Mouse (Mus musculus): ENCODE data around the gene Kdm4b. TPM values are rescaled to one million over a fixed set of nuclear protein-coding genes. Genes with fewer than 3 reads are reported as not detected.

Kdm4b gene
- polyA plus RNA-seq, 1 experiment from 2014 or later, result 63.4 TPM

DNA sequence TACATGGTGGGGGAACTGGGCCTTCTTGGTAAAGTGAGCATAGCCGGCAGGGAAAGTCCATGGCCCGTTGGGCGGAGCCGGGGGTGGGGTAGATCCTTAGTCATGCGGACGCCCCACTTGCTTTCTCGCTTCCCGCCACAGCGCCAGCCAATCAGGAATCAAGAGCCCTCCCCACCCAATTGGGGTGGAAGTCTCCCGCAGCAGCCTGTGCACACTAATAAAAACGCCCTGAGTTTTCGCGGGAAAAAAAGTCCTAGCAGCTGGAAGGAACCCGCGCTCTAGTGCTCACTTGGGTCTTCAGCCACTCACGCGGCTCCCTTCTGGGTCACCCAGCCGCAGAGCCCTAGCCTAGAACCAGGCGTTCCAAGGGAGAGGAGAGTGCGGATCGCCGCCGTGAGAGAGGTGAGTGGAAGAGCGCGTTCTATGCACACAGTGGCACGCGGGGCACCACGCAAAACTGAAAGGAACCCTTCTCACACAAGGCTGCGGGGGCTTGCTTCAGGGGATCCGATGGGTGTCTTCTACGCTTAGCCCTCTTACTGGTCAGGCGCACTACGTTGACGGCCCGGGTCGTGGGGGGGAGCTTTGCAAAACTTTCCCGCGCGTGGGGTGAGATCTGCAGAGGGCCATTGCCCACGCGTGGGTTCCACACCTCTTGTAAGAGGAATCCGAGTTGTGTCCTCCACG, 22.6 kb upstream of the Kdm4b start, which contains the start of gene Uhrf1:
TSS of gene Uhrf1 (plus strand) at position 162 of the 687 bp plus-strand sequence.
- Histone ChIP-seq H3K9ac (peak within 1 kb of the TSS; percentile 85), H3K27me3 (no peaks in the 10 kb centered on the region), H3K9me3 (no peaks in the 10 kb centered on the region), H3K4me2 (peak within 1 kb of the TSS; percentile 96), H3K36me3 (replicated peaks) (peaks cover 32% of the 10 kb centered on the region), H3K27ac (peak within 1 kb of the TSS; percentile 91), H3K4me1 (peaks cover 48% of the 10 kb centered on the region), H3K4me3 (replicated peaks) (peak within 1 kb of the TSS; percentile 85)
- WGBS, result under 1% methylated on average over 43 of the region's 43 CpGs
- peak; percentile 82 for ATAC-seq (ENCODE audit: low FRiP score)

DNA sequence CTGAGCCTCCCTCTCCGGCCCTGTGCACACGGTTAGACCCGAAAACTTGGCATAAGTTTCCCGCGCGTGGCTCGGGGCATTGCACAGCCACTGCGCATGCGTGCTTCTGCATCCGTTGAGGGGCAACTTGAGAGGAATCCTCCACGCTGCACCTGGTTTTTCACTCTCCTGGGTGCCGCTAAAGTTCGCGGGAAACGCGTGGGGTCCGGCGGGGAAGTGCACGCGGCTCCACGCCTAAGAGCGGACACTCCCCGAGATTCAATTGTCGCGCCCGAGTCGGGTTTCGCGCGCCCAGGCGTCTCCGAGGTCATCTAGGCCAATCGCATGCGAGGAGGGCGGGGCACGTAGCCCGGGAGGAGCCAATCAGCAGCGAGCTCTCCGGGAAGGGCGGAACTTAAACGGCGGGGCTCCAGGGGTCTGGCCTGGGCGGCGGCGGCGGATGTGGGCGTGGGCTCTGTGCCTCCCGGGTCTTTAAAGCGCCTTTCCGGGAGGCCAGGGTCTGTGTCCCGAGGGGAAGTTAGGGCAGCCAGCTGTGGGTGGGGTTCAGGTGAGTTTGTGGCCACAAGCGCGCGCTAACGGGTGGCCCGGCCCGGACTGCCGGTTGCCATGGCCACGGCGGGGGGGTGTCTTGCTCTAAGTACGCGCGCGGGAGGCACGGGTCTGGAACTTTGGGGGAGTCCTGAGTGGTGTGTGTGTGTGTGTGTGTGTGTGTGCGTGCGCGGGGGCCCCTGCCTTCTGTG, 21.8 kb upstream of the Kdm4b start:
- peak overlapping the region; percentile 91 for H3K27ac ChIP-seq
- peak; percentile 95 for ATAC-seq (ENCODE audit: low FRiP score)
- peak overlapping the region; percentile 85 for H3K9ac ChIP-seq
- WGBS, result under 1% methylated on average over 68 of the region's 68 CpGs
- no peaks in the 10 kb centered on the region for H3K9me3 ChIP-seq
- H3K27me3 ChIP-seq, result no peaks in the 10 kb centered on the region
- peak overlapping the region; percentile 85 for H3K4me3 ChIP-seq (replicated peaks)
- H3K4me2 ChIP-seq, result peak overlapping the region; percentile 96
- peaks cover 39% of the 10 kb centered on the region for H3K36me3 ChIP-seq (replicated peaks)
- H3K4me1 ChIP-seq, result peaks cover 54% of the 10 kb centered on the region

DNA sequence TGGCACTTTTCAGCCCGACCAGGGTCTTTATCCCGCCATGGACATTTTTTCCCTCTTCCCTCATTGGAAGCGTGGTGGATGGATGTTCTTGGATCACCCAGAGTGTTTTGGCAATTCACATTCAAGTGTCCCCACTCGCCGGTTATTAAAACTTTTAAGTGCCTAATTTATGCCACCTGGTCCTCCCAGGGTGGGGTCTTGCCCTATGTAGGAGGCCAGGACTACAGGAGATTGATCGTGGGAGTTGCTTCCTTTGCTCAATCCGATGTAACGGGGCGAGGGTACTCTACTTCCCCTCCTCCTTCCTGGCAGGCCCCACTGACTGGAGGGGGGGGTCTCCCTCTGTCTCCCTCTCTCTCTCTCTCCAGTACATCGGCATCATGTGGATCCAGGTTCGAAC, 21.1 kb upstream of the Kdm4b start:
- peaks cover 54% of the 10 kb centered on the region for H3K4me1 ChIP-seq
- ATAC-seq (ENCODE audit: low FRiP score), result no peak
- H3K27ac ChIP-seq, result 0 out of 2 replicates have a peak overlapping the region, but pooled peaks have one; percentile 19
- peak overlapping the region; percentile 85 for H3K4me3 ChIP-seq (replicated peaks)
- H3K9ac ChIP-seq, result peak overlapping the region; percentile 85
- peak overlapping the region; percentile 96 for H3K4me2 ChIP-seq
- peaks cover 46% of the 10 kb centered on the region for H3K36me3 ChIP-seq (replicated peaks)
- no peaks in the 10 kb centered on the region for H3K9me3 ChIP-seq
- 16% methylated on average over 11 of the region's 11 CpGs for WGBS
- no peaks in the 10 kb centered on the region for H3K27me3 ChIP-seq

DNA sequence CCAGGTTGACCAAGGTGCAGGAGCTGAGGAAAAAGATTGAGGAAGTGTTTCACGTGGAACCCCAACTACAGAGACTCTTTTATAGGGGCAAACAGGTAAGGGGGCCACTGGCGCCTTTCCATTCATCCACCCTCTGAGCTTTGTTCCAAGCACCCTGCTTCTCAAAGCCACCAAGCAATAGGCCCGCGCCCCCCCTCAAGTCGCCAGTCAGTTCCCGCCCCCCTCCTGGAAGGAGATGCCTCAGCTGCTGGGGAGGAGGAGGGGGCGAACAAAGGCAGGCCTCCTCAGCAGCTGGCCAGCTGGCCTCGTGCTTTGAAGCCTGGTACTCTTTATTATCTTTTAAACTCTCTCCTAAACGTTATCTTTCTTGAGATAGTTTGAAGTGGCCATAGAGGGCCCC, 20.7 kb upstream of the Kdm4b start:
- Histone ChIP-seq H3K27ac (0 out of 2 replicates have a peak overlapping the region, but pooled peaks have one; percentile 5), H3K27me3 (no peaks in the 10 kb centered on the region), H3K4me3 (replicated peaks) (peak overlapping the region; percentile 85), H3K9me3 (no peaks in the 10 kb centered on the region), H3K4me1 (peaks cover 54% of the 10 kb centered on the region), H3K36me3 (replicated peaks) (peaks cover 50% of the 10 kb centered on the region), H3K9ac (peak overlapping the region; percentile 85), H3K4me2 (peak overlapping the region; percentile 96)
- 32% methylated on average over 8 of the region's 9 CpGs for WGBS
- no peak for ATAC-seq (ENCODE audit: low FRiP score)

DNA sequence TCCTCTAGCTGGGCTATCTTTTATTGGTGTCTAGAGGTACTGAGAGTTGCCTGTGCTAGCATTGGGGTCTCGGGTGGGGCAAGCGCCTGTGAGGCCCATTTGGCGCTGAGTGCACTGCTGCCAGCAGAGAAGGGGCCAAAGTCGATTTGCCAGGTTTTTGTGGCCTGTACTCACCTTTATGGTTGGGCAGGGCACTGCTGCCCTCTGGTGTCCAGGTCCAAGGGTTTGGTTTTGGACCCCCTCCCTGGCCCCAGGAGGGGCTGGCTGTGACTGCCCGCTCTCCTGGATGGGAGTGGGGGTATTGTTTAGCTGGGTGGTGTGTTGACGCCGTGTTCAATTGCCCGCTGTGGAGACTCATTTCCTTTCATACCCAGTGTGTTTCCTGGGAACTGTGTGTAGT, 20.0 kb upstream of the Kdm4b start:
- Histone ChIP-seq H3K27ac (0 out of 2 replicates have a peak overlapping the region, but pooled peaks have one; percentile 5), H3K36me3 (replicated peaks) (peaks cover 57% of the 10 kb centered on the region), H3K4me1 (peaks cover 54% of the 10 kb centered on the region), H3K4me3 (replicated peaks) (peak overlapping the region; percentile 85), H3K27me3 (no peaks in the 10 kb centered on the region), H3K4me2 (peak overlapping the region; percentile 96), H3K9me3 (no peaks in the 10 kb centered on the region), H3K9ac (peak overlapping the region; percentile 85; the same call in 1 of the 2 replicates)
- ATAC-seq (ENCODE audit: low FRiP score), result no peak
- 59% methylated on average over 8 of the region's 8 CpGs for WGBS

DNA sequence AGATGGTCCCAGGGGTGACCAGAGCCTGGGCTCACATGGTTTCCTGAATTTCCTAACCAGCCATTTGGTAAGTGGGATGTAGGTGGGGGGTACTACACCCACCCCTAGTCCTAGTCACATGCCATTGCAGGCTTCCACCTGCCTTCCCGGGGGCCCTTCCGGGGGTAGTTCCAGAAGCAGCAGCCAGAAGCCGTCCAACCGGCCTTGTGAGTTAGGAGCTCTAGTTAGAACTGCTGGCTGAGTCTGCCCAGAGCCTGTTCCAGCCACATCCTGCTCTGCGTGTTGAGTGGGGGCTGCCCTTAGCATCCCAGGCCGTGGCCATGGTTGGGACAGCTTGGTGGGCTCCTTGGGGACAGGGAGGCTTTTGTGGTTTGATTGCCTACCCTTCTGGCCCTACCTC, 17.8 kb upstream of the Kdm4b start:
- H3K27ac ChIP-seq, result no peak overlapping the region
- no peaks in the 10 kb centered on the region for H3K27me3 ChIP-seq
- no peaks in the 10 kb centered on the region for H3K9me3 ChIP-seq
- H3K36me3 ChIP-seq (replicated peaks), result peaks cover 80% of the 10 kb centered on the region
- H3K4me3 ChIP-seq (replicated peaks), result no peak overlapping the region
- H3K4me1 ChIP-seq, result peaks cover 46% of the 10 kb centered on the region
- WGBS, result 93% methylated on average over 6 of the region's 6 CpGs
- ATAC-seq (ENCODE audit: low FRiP score), result no peak
- H3K4me2 ChIP-seq, result no peak overlapping the region
- peak overlapping the region; percentile 40; the same call in 1 of the 2 replicates for H3K9ac ChIP-seq

DNA sequence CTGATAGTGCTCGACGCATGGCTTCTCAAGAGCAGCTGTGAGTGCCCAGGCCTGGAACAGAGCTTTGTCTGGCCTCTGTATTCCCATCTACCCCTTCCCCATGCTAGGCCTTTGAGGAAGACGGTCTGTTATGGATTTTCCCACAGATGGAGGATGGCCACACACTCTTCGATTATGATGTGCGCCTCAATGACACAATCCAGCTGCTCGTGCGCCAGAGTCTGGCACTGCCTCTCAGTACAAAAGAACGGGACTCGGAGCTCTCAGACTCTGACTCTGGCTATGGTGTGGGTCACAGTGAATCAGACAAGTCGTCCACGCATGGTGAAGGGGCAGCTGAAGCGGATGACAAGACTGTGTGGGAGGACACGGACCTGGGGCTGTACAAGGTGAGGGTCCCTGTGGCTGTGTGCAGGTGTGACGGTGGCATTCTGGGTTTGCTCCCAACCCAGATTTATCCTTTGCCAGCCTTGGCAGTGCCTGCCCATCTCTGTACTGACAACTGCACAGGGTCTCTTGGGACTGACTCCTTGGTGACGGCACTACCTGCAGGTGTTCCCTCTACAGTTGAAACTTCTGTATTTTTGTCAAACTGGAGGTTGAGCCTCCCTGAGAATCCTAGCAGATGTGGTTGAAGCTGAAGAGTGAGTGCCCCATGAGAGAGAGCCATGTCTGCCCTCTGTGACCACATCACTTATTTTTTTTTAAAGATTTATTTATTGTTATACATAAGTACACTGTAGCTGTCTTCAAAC, 16.5 kb upstream of the Kdm4b start:
- H3K9ac ChIP-seq, result no peak overlapping the region
- no peaks in the 10 kb centered on the region for H3K27me3 ChIP-seq
- H3K4me2 ChIP-seq, result no peak overlapping the region
- no peak overlapping the region for H3K27ac ChIP-seq
- no peak overlapping the region for H3K4me3 ChIP-seq (replicated peaks)
- H3K9me3 ChIP-seq, result no peaks in the 10 kb centered on the region
- ATAC-seq (ENCODE audit: low FRiP score), result no peak
- peaks cover 92% of the 10 kb centered on the region for H3K36me3 ChIP-seq (replicated peaks)
- peaks cover 38% of the 10 kb centered on the region for H3K4me1 ChIP-seq
- WGBS, result 92% methylated on average over 15 of the region's 15 CpGs

DNA sequence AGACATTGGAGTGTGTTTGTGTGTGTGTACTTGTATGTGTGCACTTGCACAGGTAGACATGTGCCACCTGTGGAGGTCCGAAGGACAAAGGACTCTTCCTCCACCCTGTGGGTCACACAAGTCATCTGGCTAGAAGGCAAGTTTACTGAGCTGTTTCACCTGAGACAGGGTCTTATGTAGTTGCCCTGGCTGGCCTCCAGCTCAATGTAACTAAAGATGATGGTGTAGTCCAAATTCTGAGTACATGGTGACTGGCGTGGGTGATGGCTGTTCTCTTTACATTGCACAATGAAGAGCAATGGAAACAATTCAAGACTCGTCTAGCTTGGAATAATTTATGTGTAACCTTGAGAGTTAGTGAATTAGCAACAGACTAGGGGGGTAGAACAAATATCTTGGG, 1.4 kb upstream of the Kdm4b start:
- Histone ChIP-seq H3K9me3 (no peaks in the 10 kb centered on the region), H3K27me3 (no peaks in the 10 kb centered on the region), H3K4me2 (no peak overlapping the region), H3K4me3 (replicated peaks) (no peak overlapping the region), H3K4me1 (peaks cover 24% of the 10 kb centered on the region), H3K36me3 (replicated peaks) (peaks cover 38% of the 10 kb centered on the region), H3K9ac (no peak overlapping the region), H3K27ac (peak overlapping the region; percentile 36; the same call in 1 of the 2 replicates)
- ATAC-seq (ENCODE audit: low FRiP score), result no peak
- WGBS, result 63% methylated on average over 3 of the region's 3 CpGs

DNA sequence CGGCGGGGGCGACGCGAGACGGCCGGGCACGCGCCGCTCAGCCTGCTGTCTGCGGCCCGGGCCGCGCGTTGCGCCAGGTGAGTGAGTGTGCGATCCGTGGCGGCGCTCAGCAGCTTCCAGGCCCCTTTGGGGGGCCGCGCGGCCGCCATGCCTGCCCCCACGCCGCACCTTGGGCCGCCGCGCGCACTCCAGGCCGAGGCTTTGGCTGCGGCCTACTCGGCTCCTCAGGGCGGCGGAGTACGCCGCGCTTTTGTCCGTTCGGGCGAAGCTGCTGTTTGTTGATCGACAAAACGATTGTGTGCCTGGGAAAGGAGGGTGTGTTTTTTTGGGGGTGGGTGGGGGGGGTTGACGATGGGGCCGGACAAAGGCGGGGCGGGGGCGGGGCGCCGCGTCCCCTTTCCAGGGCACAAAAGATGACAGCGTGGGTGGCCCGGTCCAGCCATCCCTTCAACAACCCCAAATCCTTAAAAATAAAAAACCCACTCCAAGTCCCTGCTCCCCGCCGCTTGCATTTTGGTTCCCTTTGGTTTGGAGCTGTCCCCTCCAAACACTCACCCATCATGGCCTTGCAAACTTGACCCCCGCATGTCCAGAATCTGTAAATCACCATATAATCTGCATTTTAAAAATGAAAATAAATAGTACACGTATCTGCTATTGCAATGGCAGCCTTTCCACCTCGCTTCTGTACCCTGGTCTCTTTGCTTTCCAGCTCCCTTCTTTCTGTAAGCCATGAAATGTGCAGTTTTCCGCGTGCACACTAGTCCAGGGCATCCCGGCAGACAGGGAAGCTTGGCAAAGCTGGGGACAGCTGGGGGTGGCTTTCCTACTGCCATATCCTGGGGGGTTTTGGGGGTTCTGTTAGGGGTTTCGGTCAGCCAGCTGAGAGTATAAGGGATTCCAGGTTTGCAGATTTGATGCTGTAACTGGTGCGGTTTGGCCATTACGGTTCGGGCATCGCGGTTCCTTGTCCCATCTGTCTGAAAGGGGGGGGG, 588 bp downstream of the Kdm4b start:
- Histone ChIP-seq H3K4me1 (peaks cover 42% of the 10 kb centered on the region), H3K9me3 (no peaks in the 10 kb centered on the region), H3K27me3 (no peaks in the 10 kb centered on the region), H3K36me3 (replicated peaks) (peaks cover 19% of the 10 kb centered on the region), H3K4me2 (peak overlapping the region; percentile 97), H3K9ac (peak overlapping the region; percentile 96), H3K4me3 (replicated peaks) (peak overlapping the region; percentile 84), H3K27ac (peak overlapping the region; percentile 94)
- peak; percentile 57 for ATAC-seq (ENCODE audit: low FRiP score)
- WGBS, result 3% methylated on average over 57 of the region's 67 CpGs

DNA sequence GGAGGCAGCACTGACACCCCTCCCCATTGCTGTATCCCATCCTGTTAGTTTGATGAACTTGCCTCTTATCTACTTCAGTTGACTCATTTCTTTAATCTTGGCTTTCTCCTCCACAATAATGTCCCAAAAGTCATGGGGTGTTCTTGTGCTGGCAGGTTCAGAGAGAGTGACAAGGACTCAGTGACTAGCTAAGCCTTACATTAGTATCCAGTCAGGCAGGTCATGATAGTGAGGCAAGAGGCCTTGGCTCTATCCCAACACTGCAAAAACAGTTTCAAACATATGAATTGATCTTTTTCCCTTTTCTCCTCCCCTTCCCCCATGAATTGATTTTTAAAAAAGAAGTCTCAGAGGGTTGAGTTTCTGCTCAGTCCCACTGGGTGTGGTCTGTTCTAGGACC, 3.4 kb downstream of the Kdm4b start:
- Histone ChIP-seq H3K4me3 (replicated peaks) (no peak overlapping the region), H3K36me3 (replicated peaks) (no peaks in the 10 kb centered on the region; the same call in 1 of the 2 replicates), H3K4me1 (peaks cover 42% of the 10 kb centered on the region), H3K27ac (no peak overlapping the region), H3K27me3 (no peaks in the 10 kb centered on the region), H3K9ac (no peak overlapping the region), H3K9me3 (no peaks in the 10 kb centered on the region), H3K4me2 (no peak overlapping the region)
- ATAC-seq (ENCODE audit: low FRiP score), result no peak

DNA sequence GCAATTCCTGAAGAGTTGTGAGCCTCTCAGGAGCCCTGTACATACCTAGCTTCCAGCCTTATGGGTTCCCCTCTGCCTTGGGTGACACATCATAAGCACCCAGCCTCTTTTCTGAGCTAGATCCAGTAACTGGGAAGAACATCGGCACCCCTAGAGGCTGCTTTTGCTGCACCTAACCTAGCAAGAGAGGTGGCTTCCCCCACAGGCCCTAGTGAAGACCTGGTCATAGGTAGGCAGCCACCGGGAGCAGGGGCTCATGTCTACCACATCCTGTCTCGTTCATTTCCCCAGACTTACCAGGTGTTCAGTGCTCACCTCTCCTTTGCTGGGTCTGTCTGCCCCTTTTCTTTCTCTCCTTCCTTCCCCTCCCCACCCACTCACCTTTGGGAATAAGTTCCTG, 4.5 kb downstream of the Kdm4b start:
- no peaks in the 10 kb centered on the region for H3K27me3 ChIP-seq
- H3K9ac ChIP-seq, result no peak overlapping the region
- H3K9me3 ChIP-seq, result no peaks in the 10 kb centered on the region
- H3K4me1 ChIP-seq, result peaks cover 42% of the 10 kb centered on the region
- WGBS, result 77% methylated on average over 3 of the region's 3 CpGs
- H3K4me2 ChIP-seq, result no peak overlapping the region
- ATAC-seq (ENCODE audit: low FRiP score), result no peak
- H3K36me3 ChIP-seq (replicated peaks), result peaks cover 4% of the 10 kb centered on the region; the same call in 1 of the 2 replicates
- no peak overlapping the region for H3K4me3 ChIP-seq (replicated peaks)
- no peak overlapping the region for H3K27ac ChIP-seq
